Mouse (Mus musculus) cerebellum, postnatal 36 days (tissue): ENCODE results near the gene C1qtnf1.
"Not testable (repeated sequence)": the region's sequence is repeated elsewhere in the genome, so short reads cannot be mapped to it uniquely, and the experiment has no call there.

Experiments used
- DNase-seq, 2 experiments: peaks; one replicate each; pipeline ENCODE4 v3.0.0; 2021 to 2022; ENCODE audit warnings: mixed read lengths in 2 of 2

Gene C1qtnf1

DNA sequence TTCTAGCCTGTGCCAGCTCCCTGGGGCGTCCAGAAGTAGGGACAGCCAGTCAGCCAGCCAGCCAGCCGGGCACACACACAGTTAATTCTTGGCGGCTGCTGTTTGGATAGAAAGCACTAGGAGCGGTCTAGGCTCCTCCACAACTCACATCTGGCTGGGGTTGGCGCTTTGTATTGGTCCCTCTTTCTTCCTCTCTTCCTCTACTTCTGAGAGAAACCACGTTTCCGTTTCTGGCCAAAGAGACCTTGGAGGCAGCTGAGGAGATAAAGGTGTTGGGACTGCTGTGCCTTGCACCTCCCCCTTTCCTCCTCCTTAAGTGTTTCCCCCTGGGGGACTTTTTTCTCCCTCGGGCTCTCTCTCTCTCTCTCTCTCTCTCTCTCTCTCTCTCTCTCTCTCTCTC lies at the start of gene C1qtnf1:
Gene C1qtnf1 (plus strand): TSS at position 218 of the 400 bp plus-strand sequence.
- no peak for DNase-seq

DNA sequence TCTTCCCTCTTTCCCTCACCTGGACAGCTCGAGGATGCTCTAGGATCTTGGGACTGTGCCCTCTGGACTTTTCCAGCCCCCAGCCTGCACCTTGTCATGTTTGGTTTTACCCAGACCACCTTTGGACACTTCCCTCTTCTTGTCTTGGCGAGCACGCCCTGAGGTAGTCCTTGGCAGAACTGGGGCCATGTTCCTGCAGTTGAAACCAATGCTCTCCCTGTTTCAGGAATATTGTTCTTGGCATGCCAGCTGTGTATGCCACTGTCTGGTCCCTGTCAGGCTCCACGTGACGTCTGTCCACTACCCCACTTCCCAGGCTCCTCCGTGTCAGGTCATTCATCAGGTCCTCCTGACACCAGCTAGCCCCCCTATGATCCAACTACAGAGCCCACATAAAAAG lies 49.3 kb upstream of the C1qtnf1 start:
- peak in 1 of 2 experiments; percentile 1 for DNase-seq

GRCm38 (mm10) chr11:118379251-118380009 lies 48.6 kb upstream of the C1qtnf1 start:
- peak; percentile 87 to 89 for DNase-seq

GRCm38 (mm10) chr11:118387816-118388215 lies 40.2 kb upstream of the C1qtnf1 start:
- not testable (repeated sequence) for DNase-seq

DNA sequence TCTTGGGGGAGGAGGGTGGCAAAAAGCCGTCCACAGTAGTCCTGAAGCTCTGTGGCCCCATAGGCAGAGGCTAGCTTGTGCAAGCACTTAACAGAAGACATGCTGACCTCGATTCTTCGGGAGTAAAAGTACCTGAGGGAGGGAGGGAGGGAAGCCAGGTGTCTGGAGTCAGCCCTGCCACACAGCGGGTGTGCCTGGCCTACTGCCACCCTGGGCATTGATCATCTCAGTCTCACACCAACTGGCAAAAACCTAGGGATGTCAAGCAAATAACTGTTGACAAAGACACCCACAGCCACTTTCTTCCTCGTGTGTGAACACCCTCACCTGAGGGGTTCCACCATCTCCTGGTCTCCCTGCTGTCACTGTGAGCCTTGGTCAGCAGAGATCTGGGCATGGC lies 34.0 kb upstream of the C1qtnf1 start:
- peak in 1 of 2 experiments; percentile 63 for DNase-seq

GRCm38 (mm10) chr11:118394538-118394937 lies 33.5 kb upstream of the C1qtnf1 start:
- DNase-seq = peak in 1 of 2 experiments; percentile 1

DNA sequence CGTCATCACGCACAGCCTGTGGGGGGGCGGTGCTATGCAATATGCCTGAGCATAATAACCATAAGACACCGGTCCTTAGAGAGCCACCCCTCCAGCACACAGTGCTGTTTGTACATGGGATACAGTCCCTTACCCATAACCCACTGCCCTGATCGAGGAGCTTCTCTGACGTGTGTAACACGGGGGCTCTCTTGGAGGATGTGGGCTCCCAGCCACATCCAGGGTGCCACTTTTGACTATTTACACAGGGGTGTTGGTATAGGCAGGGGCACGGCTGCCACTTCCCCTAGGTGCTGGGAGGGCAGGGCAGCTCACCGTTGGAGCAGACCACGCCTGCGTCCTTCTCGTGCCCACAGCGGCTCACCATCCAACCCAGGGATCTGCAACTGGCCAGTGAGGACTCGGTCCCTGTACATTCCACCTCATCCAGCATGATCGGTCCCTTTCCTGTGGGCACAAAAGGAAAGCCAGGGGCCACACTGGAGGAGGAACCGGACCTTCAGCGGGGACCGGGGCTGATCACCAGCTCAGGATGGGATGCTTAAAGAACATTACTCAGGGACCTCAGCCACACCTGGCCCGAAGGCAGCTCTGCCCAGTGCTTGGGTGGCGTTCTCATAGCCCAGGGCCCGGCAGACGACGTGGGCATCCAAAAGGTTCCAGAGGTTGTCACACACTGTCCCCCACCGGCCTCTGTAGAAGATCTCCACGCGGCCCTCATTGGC lies 30.0 kb upstream of the C1qtnf1 start:
- peak in 1 of 2 experiments; percentile 2 for DNase-seq

DNA sequence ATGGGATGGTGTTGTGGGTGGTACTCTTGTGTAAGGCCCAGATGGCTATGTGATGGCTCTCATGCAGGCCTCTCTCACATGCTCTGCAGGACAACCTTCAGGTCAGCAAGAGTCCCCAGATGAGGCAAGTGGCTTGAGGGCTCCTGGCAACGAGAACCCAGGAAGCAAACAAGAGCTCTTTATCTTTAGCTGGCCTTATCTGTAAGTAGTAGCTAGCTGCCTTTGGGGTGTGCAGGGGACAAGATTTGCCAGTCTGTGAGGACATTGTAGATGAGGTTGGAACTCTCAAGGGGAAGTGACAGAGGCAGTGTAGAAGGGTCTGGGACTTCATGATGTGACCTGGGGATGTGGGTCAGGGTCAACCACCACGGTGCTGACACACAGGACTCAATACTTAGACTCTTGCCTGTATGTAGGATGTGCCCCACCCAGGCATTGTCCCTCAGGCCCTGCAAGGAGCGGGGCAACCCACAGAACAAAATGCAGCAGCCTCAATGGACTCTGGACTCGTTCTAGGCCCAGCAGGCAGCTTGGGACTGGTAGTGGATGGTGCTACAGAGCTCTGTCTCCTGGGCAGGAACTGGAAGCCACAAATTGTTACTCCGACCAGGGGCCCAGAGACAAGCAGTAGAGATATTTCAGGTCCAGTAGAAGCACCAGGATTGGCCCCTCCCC lies 28.0 kb upstream of the C1qtnf1 start:
- DNase-seq = no peak

DNA sequence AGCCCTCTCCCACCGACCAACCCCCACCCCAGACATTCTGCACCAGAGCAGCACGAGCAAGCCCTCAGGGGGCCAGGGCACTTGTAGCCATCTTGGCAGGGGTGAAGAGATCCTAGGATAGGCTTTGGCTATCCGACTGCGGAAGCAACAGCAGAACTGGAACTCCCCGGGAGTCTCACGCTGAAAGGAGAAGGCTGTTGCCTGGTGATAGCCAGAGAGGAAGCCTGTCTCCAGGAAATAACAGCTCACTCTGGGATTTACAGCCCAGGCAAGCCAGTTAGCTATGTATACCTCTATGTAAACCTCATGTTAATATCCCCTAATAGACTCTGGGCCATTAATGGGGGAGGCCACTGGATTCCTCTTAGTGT lies 27.5 kb upstream of the C1qtnf1 start:
- DNase-seq = no peak

DNA sequence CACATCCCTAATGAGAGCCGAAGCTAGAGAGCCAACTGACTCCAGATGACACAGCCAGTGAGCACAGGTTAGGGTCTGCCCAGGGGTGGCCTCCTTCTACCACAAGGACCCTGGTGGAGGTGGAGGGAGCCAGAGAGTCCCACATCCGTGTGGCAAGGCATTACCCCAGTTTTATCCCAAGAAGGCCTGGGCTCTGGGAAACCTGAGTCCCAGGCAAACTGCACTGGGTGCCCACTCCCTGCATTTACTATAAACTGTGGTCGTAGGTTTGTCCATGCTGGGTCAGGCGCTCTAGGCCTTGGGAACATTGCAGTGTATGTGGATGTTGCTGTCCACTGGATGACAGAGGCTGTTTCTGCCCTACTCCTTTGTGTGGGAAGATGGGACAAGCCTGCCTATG lies 26.8 kb upstream of the C1qtnf1 start:
- no peak for DNase-seq

DNA sequence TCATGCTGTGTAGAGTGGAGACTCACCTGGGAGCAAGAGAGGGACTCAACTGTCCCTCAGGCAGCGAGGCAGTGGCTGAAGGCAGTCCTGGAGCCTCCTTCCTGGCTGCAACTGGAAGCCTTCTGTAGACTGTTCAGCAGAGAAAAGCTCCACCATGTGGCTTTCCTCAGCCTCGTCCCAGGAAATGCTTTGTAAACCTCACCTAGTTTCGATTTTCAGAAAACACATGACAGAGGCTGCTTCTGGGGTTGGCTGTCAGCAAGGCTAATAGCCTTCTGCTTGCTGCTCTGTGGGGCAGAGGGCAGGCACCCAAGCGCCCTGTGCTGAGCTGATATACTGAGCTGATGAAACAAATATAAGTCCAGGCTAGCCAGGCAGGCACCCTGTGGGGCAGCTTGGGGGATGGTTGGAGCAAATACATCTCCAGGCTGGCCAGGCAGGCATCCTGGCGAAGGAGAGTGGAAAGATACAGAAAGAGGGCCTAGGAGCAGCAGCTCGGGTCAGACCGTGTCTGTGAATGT lies 26.2 kb upstream of the C1qtnf1 start, which contains the start of gene Lgals3bp:
Gene Lgals3bp (minus strand): TSS at position 333 of the 521 bp plus-strand sequence.
- DNase-seq = peak; percentile 66 to 68

GRCm38 (mm10) chr11:118403183-118403582 lies 24.8 kb upstream of the C1qtnf1 start:
- DNase-seq = peak in 1 of 2 experiments; percentile 13

DNA sequence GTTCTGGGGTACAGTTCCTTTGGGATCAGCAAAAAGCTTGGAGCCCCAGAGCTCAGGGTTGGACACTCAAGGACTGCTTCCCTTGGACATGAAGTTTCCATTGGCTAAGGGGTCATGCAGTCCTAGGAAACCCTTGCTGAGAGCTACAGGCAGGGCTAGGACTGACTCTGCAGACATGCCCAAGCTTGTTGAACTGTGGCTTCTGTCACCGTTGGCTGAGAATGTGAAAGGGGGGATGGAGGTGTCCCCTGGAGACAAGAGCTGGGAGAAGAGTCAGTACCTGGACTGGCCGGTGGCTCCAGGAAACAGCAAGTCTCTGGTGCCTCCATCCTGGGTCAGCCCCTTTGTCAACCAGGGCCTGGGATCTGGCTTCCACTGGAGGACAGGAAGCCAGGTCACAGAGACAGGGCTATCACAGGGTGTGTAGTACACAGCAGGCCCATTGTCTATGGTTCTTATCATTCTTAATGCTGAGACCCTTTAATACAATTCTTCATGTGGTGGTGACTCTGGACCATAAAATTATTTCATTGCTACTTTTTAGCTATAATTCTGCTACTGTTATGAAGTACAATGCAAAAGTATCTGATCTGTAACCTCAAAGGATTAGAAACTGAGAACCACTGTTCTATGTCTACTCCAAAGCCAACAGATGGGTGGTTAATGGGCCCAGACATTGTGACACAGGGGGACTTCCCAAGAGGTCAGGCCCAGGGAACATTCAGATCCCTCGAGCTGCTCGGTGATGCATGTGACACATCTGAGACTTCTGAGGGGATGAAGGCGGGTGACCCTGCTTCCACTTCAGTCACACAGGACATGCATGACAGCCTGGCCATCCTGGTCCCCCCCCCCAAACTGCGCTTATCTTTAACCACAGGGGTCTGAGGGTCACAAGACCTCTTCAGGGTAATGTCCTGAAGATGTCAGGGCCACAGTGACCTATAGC lies 23.8 kb upstream of the C1qtnf1 start:
- DNase-seq = peak in 1 of 2 experiments; percentile 5

DNA sequence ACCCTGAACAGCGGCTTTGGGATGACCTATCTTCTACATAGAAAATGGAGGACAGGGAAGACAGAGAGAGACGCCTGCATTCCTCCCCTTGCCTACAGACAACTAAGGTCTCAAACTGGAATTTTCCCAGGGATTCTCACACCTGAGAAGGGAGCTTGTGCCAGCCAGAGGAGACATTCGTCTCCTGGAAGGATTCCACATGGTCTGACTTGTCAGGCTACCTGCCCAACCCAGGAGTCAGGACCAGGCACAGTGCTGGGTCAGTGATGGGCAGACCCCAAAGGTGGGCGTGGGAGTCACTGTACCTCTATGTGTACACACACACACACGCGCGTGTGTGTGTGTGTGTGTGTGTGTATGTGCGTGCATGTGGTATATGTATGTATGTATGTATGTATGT lies 22.7 kb upstream of the C1qtnf1 start:
- DNase-seq = peak in 1 of 2 experiments; percentile 2

DNA sequence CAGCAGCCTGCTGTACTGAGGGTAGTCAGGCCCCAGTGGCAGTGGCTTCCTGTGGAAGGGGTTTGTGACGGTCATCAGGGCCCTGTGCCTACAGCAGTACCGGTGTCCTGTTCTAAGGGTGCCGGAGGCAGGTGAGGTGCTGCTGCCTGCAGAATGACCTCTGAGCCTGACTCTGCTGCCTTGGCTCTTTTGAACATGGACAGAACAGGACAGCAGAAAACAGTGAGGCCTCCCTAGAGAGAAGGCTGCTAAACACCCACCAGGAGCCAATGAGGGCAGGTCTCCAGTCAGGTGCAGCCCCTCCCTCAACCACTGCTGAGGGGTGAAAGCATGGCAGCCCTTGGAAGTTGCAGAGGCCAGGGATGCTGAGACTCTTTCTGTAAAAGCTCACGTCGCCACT lies 21.5 kb upstream of the C1qtnf1 start:
- peak in 1 of 2 experiments; percentile 1 for DNase-seq

DNA sequence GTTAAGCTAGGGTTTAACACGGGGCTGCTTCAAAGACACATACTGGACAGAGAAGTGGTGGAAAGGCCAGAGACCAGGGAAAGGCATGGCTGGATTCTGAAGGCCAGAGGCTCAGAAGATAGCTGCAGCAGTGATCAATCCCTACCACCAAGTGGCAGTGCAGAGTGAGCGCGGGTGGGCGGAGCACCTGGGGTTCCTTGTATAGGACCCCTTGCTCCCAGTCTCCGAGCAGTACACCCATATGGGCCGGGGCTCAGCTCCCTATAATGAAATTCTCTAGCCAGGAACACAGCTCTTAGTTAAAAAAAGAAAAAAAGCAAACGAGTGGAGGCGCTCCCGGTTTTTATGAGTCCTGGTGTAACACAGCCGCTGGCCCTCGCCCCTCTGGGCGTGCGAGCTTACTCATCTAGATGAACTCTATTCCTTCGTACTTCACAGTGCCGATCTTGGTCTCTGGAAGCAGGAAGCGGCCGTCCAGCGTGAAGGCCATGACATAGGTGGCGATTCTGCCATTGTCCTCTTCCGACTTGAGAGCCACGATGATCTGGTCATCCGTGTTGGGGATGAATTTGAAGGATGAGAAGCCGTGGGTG lies 20.6 kb upstream of the C1qtnf1 start:
- peak in 1 of 2 experiments; percentile 55 for DNase-seq

GRCm38 (mm10) chr11:118408051-118408740 lies 19.8 kb upstream of the C1qtnf1 start:
- no peak for DNase-seq

GRCm38 (mm10) chr11:118409106-118410072 lies 18.6 kb upstream of the C1qtnf1 start:
- DNase-seq = no peak

- DNase-seq = no peak
Observed at GRCm38 (mm10) chr11:118410073-118410444, 17.9 kb upstream of the C1qtnf1 start.

DNA sequence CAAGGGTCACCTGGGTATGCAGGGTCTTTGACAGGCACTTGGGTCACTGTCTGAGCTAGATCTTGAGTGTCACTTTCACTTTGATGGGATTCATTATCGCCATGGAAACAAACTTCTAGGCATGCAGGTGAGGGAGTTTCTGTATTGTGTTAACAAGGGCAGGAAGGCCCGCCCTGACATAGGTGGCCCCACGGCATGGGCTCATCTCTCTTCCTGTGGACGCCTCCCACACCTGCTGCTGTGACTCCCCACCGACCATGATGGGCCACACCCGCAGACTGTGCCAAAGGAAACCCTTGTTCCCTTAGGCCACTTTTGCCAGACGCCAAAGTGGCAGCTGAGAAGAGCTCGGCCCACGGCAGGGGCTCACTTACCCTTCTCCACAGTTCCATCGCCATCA lies 17.5 kb upstream of the C1qtnf1 start:
- DNase-seq = no peak
